Mouse (Mus musculus): Measurements from ENCODE around the gene Il5.

Il5 gene

GRCm38 (mm10) chr11:53720715-53721114, at the start of gene Il5:
Gene Il5 (plus strand): TSS chr11:53720794.
- no peak for DNase-seq

- no peak for DNase-seq
These were observed 49.2 kb upstream of the Il5 start for GRCm38 (mm10) chr11:53671414-53671813.

GRCm38 (mm10) chr11:53680141-53680540, 40.5 kb upstream of the Il5 start:
- DNase-seq: no peak

GRCm38 (mm10) chr11:53681686-53682085, 38.9 kb upstream of the Il5 start:
- no peak for DNase-seq

- no peak for DNase-seq
These were observed 38.4 kb upstream of the Il5 start for GRCm38 (mm10) chr11:53682170-53682569.

- no peak for DNase-seq
These were observed 37.5 kb upstream of the Il5 start for GRCm38 (mm10) chr11:53682994-53683530.

GRCm38 (mm10) chr11:53691979-53692378, 28.6 kb upstream of the Il5 start:
- DNase-seq: no peak

- DNase-seq: no peak
These were observed 22.1 kb upstream of the Il5 start for GRCm38 (mm10) chr11:53698521-53698920.

- no peak for DNase-seq
These were observed 21.2 kb upstream of the Il5 start for GRCm38 (mm10) chr11:53699351-53699750.

GRCm38 (mm10) chr11:53706236-53706933, 14.2 kb upstream of the Il5 start:
- no peak for DNase-seq

GRCm38 (mm10) chr11:53706934-53707717, 13.5 kb upstream of the Il5 start, which contains the start of gene Rad50:
Gene Rad50 (minus strand): TSS chr11:53707319.
- peak; percentile 89 for DNase-seq

GRCm38 (mm10) chr11:53707718-53708009, 12.9 kb upstream of the Il5 start:
- no peak for DNase-seq

GRCm38 (mm10) chr11:53719701-53720100, 893 bp upstream of the Il5 start:
- DNase-seq: no peak

- no peak for DNase-seq
These were observed 10.9 kb downstream of the Il5 start for GRCm38 (mm10) chr11:53731457-53731856.

- no peak for DNase-seq
These were observed 11.7 kb downstream of the Il5 start for GRCm38 (mm10) chr11:53732244-53732643.

- no peak for DNase-seq
These were observed 13.2 kb downstream of the Il5 start for GRCm38 (mm10) chr11:53733824-53734223.

- no peak for DNase-seq
These were observed 13.8 kb downstream of the Il5 start for GRCm38 (mm10) chr11:53734431-53734830.

- DNase-seq: no peak
These were observed 14.5 kb downstream of the Il5 start for GRCm38 (mm10) chr11:53734970-53735681.

GRCm38 (mm10) chr11:53735682-53736245, 15.2 kb downstream of the Il5 start:
- peak; percentile 43 for DNase-seq

- peak; percentile 72 for DNase-seq
These were observed 16.4 kb downstream of the Il5 start for GRCm38 (mm10) chr11:53736771-53737572.

GRCm38 (mm10) chr11:53737573-53737946, 17.0 kb downstream of the Il5 start:
- peak; percentile 53 for DNase-seq

- DNase-seq: no peak
These were observed 21.8 kb downstream of the Il5 start for GRCm38 (mm10) chr11:53742353-53742752.
